Mouse (Mus musculus): ENCODE measurements at regions not wholly inside any gene's neighbourhood (a gene's known extent, or its start where the extent isn't known, plus 50 kb on each side); places are given as distances from the start of the nearest gene placed in this dataset.
"Not testable (repeated sequence)": the region's sequence is repeated elsewhere in the genome, so short reads cannot be mapped to it uniquely, and the experiment has no call there.

DNA sequence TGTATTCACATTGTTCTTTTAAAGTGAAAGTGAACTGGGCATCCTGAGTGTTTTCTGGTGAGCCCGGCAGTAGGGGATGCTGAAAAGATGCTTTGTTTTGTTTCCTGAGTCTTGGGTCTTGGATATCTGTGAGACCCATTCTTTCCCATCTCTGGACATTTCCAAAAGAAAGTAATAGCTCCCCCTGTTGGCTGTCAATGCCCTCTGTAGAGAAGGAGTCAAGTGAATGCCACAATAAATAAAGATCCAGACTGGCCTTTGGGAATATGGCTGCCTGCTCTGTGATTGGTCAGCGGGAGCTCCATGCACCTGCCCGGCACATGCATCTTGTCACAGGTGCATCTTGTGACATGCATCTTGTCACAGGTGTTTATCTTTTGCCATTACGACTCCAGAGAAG is 209.4 kb upstream of the 1700012A03Rik start:
- TF ChIP-seq POLR2A (IDR thresholded peaks at IDR 0.05; ENCODE audit: borderline replicate concordance, extremely low read depth, insufficient read depth, insufficient read length, poor library complexity, severe bottlenecking) (no peak), CTCF (IDR thresholded peaks at IDR 0.05; ENCODE audit: borderline replicate concordance, extremely low read depth, insufficient read depth, insufficient read length) (no peak)
- DNase-seq (ENCODE audit: low read depth): no peak

DNA sequence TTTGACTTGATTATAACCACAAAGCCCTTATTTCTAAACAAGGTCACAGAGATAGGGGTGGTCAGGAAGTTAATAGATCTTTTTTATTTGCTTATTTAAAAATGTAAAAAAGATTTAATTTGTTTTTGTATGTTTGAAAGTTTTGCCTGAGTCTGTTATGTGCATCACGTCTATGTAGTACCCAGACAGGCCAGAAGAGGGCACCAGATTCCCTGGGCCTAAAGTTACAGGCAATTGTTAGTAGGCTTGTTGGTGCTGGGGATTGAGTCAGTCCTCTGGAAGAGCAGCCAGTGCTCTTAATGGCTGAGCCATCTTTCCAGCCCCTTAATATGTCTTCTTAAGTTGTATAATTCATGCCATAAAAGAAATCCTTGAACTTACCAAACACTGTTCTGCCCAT is 211.5 kb upstream of the 1700012A03Rik start:
- no peak for DNase-seq (ENCODE audit: low read depth)
- peak; percentile 47; the same call in 1 of the 2 replicates for TF ChIP-seq CTCF (IDR thresholded peaks at IDR 0.05; ENCODE audit: borderline replicate concordance, extremely low read depth, insufficient read depth, insufficient read length)
- TF ChIP-seq POLR2A (IDR thresholded peaks at IDR 0.05; ENCODE audit: borderline replicate concordance, extremely low read depth, insufficient read depth, insufficient read length, poor library complexity, severe bottlenecking): no peak

DNA sequence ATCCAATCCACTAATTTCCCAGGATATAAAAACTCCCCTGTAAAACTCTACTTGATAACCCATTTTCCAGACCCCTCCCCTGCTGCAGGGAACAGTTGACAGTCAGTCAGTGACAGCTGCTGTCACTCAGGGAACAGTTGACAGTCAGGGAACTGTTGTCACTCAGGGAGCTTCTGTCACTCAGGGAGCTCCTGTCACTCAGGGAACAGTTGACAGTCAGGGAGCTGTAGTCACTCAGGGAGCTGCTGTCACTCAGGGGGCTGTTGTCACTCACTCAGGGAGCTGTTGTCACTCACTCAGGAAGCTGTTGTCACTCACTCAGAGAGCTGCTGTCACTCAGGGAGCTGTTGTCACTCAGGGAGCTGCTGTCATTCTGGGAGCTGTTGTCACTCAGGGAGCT is 214.3 kb upstream of the 1700012A03Rik start:
- DNase-seq (ENCODE audit: low read depth): peak; percentile 38
- TF ChIP-seq POLR2A (IDR thresholded peaks at IDR 0.05; ENCODE audit: borderline replicate concordance, extremely low read depth, insufficient read depth, insufficient read length, poor library complexity, severe bottlenecking): no peak
- TF ChIP-seq CTCF (IDR thresholded peaks at IDR 0.05; ENCODE audit: borderline replicate concordance, extremely low read depth, insufficient read depth, insufficient read length): no peak

DNA sequence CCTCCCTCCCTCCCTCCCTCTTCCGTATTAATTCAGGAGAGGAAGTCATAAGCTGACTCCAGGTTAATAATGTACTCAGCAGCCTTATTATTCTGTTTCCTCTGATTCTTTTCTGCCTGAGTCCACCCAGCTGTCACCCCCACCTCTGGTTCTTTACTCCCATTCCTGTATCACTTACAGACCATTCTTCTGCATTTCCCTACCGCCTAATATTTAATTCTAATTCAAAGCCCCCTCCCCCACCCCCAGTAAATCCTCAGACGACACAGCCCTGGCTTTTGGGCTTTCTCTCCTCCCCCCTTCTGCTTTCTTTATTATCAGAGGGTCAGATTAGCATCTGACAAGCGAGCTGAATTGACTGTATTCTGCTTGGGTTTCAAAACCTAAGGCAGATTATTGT is 215.5 kb upstream of the 1700012A03Rik start:
- peak; percentile 68 for DNase-seq (ENCODE audit: low read depth)
- no peak for TF ChIP-seq CTCF (IDR thresholded peaks at IDR 0.05; ENCODE audit: borderline replicate concordance, extremely low read depth, insufficient read depth, insufficient read length)
- TF ChIP-seq POLR2A (IDR thresholded peaks at IDR 0.05; ENCODE audit: borderline replicate concordance, extremely low read depth, insufficient read depth, insufficient read length, poor library complexity, severe bottlenecking): no peak

DNA sequence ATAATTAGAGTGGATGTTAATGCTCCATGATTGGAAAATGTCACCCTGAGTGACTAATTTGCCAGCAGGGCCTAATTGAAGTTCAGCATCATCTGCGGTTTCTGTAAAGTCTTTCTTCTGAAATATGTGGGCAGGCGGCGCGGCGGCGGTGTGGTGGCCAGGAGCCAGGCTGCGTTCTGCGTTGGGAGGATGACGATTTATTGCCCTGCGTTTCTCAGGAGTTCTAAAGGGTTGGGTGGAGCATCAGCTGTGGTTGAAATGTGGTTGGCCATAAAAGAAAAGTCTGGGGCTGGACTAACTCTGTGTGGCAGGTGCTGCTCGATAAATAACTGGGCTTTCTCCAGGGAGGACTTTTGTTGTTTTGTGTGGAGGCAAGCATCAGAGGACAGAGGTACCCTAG is 219.4 kb upstream of the 1700012A03Rik start:
- TF ChIP-seq CTCF (IDR thresholded peaks at IDR 0.05; ENCODE audit: borderline replicate concordance, extremely low read depth, insufficient read depth, insufficient read length): no peak
- TF ChIP-seq POLR2A (IDR thresholded peaks at IDR 0.05; ENCODE audit: borderline replicate concordance, extremely low read depth, insufficient read depth, insufficient read length, poor library complexity, severe bottlenecking): no peak
- peak; percentile 55 for DNase-seq (ENCODE audit: low read depth)

DNA sequence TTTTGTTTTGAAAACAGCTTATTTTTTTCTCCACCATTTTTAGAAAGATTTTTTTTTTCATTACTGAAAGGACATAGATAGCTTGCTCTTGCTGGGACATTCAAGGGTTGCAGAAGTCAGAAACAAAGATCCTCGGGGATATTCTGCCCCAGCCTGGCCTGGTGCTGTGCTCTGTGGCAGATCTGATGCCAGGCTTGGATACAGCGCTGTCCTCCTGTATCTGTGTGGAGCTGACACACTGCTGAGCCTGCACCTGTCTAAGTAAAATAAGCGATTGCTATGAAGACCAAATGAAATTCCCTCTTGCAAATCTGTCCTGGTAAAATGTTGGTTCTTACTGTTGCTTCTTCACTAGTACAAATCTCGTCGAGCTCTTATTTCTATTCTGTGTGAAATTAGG is 226.4 kb upstream of the 1700012A03Rik start:
- no peak for DNase-seq (ENCODE audit: low read depth)
- TF ChIP-seq CTCF (IDR thresholded peaks at IDR 0.05; ENCODE audit: borderline replicate concordance, extremely low read depth, insufficient read depth, insufficient read length): no peak
- TF ChIP-seq POLR2A (IDR thresholded peaks at IDR 0.05; ENCODE audit: borderline replicate concordance, extremely low read depth, insufficient read depth, insufficient read length, poor library complexity, severe bottlenecking): no peak

DNA sequence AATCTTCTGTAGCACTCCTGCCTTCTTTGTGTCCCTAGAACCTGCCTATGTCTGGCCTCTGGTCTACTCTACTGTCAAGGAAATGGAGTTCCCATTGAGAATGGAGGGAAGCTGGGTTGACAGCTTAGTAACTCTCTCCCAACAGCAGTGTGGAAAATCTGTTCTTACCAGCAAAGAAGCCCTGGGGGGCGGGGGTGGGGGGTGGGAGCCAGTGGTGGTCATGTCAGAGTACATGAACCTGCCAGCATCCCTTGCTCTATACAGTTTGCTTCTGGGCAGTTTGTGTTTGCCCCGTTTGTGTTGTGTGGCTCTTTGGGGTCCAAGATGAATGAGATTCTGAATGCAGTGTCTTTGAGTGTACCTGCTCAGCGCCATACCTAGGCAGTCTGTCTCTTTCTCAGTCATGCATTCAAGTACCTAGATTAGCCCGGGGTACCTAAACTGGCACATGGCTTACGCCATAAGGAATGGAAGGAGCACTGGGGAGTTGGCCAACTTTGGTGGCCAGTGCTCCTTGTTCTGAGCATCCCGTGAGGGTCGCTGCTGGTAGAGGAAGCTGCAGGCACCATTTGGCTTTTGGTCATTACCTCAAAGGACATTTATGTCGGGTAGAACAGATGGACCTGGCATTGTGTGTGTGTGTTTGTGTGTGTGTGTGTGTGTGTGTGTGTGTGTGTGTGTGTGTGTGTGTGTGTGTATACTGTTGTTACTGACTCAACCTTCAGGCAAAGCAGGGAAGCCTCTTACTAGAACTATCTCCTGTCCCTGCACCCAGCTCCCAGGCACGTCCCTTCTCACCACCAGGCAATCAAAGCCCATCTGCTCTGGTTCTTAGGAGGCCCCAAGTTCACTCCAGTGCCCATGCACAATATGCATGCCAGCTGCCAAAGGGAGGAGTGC is 227.6 kb upstream of the 1700012A03Rik start:
- TF ChIP-seq CTCF (IDR thresholded peaks at IDR 0.05; ENCODE audit: borderline replicate concordance, extremely low read depth, insufficient read depth, insufficient read length) (no peak), POLR2A (IDR thresholded peaks at IDR 0.05; ENCODE audit: borderline replicate concordance, extremely low read depth, insufficient read depth, insufficient read length, poor library complexity, severe bottlenecking) (no peak)
- DNase-seq (ENCODE audit: low read depth): no peak

DNA sequence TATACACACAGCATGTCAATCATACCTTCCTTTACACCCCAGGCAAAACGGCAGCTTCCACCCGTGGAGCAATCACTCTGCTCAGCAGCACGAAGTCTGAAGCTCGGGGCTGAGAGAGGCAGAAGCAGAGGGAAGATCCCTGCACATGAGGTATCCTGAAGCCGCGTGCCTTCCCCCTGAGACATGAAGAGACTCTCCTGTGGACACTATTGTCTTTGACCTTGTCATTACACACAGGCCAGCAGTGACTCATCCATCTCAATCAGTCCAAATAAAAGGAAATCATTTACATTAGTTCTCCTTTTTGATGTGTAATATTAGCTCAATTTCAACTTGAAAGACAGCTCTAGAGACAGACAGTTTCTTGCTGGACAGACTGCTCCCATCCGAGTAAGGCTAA is 228.4 kb upstream of the 1700012A03Rik start:
- DNase-seq (ENCODE audit: low read depth): no peak
- TF ChIP-seq CTCF (IDR thresholded peaks at IDR 0.05; ENCODE audit: borderline replicate concordance, extremely low read depth, insufficient read depth, insufficient read length) (no peak), POLR2A (IDR thresholded peaks at IDR 0.05; ENCODE audit: borderline replicate concordance, extremely low read depth, insufficient read depth, insufficient read length, poor library complexity, severe bottlenecking) (no peak)

DNA sequence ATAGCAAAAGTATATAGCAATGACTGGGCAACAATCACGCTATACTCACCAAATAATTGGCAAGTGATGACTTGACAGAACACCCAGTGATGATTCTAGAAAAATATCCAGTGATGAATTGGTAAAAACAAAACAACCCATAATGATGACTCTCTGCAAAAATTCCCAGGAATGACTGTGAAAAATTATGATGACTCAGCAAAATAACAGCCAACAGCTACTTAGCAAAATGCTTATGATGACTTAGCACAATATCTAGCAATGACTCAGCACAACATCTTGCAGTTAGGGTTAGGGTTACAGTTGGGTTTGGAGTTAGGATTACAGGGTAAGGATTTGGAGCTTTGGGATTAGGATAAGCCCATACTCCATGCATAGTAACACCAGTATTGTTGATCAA is 232.4 kb upstream of the 1700012A03Rik start:
- TF ChIP-seq POLR2A (IDR thresholded peaks at IDR 0.05; ENCODE audit: borderline replicate concordance, extremely low read depth, insufficient read depth, insufficient read length, poor library complexity, severe bottlenecking) (no peak), CTCF (IDR thresholded peaks at IDR 0.05; ENCODE audit: borderline replicate concordance, extremely low read depth, insufficient read depth, insufficient read length) (no peak)
- DNase-seq (ENCODE audit: low read depth): no peak

DNA sequence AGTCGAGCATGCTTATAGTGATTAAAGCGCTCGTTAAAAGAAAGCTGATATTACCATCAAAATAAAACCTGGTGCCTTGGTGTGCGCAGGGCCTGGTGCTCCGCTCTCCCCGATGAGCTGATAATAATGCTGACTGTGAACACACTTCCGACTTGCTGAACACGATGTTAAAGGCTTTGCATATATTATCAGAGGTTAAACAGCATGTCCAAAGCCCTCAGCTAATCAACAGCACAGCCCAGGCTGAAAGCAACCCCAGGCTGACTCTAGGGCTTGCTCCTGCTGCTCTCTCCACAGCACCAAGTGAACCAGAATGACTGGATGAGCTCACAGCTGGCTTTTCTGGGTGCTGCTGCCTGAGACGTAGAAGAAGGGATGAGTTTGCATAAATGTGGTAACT is 238.2 kb upstream of the 1700012A03Rik start:
- TF ChIP-seq POLR2A (IDR thresholded peaks at IDR 0.05; ENCODE audit: borderline replicate concordance, extremely low read depth, insufficient read depth, insufficient read length, poor library complexity, severe bottlenecking) (no peak), CTCF (IDR thresholded peaks at IDR 0.05; ENCODE audit: borderline replicate concordance, extremely low read depth, insufficient read depth, insufficient read length) (no peak)
- peak; percentile 40 for DNase-seq (ENCODE audit: low read depth)

DNA sequence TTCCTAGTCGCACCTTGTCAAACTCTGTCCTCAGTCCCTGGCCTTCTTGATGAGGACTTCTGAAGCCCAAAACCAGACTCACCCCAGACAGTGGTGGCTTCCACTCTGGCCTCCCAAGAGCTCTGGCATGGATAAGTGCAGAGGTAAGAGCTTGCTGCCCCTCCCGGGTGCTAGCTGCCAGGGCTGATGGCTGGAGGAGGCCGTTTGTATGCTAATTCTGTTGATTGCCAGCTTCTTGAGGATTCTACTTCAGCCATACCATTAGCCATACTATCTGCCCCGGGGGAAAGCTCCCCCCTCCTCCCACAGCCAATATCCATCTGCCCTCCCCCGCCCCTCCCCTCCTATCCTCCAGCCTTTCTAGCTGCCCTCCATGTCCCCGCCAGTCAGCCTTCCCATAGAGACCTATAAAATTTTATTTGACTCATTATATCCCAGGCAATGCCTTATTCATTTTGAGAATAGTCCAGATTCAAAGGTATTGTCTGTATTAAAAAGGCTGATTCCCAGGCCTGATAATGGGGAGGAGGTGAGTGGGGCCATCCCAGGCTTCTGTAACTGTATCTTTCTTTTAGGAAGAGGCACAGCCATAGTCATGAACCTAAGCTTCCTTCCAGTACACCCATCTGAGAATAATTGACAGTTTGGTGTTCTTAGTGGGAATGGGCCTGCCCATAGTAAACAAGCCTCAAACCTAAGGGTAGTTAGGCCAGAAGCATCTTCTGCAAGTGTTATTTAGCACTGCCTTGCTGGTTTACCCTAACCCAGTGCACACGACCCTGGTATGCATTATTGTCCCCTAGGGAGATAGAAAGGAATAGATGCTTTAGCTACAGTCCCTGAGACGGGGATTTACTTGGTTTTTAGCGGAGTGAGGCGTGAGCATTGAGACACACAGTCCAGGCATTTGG is 239.2 kb upstream of the 1700012A03Rik start:
- DNase-seq (ENCODE audit: low read depth): no peak
- no peak for TF ChIP-seq POLR2A (IDR thresholded peaks at IDR 0.05; ENCODE audit: borderline replicate concordance, extremely low read depth, insufficient read depth, insufficient read length, poor library complexity, severe bottlenecking)
- TF ChIP-seq CTCF (IDR thresholded peaks at IDR 0.05; ENCODE audit: borderline replicate concordance, extremely low read depth, insufficient read depth, insufficient read length): no peak

DNA sequence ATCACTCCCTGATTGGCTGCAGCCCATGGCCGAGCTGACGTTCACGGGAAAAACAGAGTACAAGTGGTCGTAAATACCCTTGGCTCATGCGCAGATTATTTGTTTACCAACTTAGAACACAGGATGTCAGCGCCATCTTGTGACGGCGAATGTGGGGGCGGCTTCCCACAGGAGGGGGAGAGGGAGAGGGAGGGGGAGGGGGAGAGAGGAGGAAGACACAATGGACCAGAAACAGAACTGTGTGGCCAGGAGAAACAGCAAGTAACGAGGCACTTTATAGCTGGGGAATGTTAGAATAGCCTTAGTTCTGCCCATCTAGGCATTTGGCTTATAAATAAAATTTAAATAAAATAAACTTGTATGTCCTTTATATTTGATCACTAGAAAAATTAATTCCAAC is 240.7 kb upstream of the Podxl start:
- DNase-seq (ENCODE audit: low read depth): peak; percentile 36

DNA sequence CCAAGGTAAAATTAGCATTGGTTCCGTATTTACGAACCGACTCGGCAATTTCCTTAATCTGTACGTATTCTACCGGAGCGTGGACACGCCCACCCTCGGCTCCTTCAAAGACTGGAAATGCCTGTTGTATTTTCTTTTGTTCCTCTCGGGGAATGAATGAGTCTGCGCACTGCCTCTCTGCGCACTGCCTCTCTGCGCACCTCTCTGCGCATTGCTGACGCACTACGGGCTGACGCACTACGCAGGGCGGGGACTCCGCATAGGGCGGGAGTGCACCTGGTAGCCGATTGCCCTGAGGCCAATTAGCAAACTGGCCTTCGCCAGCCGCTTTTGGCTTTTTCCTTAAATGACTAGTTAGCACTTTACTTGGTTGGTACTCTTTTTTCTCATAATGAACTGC is 239.4 kb upstream of the Podxl start:
- DNase-seq (ENCODE audit: low read depth): not testable (repeated sequence)
